Mouse (Mus musculus): Measurements from ENCODE around the gene Mif4gd.
A peak's percentile ranks its signal among the peaks of the same experiment; 100 is the strongest.

GRCm38 (mm10) chr11:115618001-115618400 lies 5.2 kb upstream of the Mif4gd start:
- TF ChIP-seq TCF12 (IDR thresholded peaks at IDR 0.05; ENCODE audit: low read depth, low read length): no peak
- no peak for TF ChIP-seq TBP (conservative IDR thresholded peaks at IDR 0.05; ENCODE audit: low read depth, low read length)
- 0 out of 2 replicates have a peak, but pooled peaks have one; percentile 11 for TF ChIP-seq POLR2A (IDR thresholded peaks at IDR 0.05; ENCODE audit: low read depth, low read length)
- no peak for TF ChIP-seq HCFC1 (IDR thresholded peaks at IDR 0.05; ENCODE audit: low read depth, low read length)
- no peak for TF ChIP-seq CTCF (conservative IDR thresholded peaks at IDR 0.05 in 1 of 2, IDR thresholded peaks at IDR 0.05 in 1 of 2; ENCODE audit: low read depth in 2 of 2, low read length in 2 of 2)
- TF ChIP-seq SIN3A (IDR thresholded peaks at IDR 0.05; ENCODE audit: low read length): no peak
- TF ChIP-seq UBTF (IDR thresholded peaks at IDR 0.05; ENCODE audit: low read depth, low read length): no peak
- TF ChIP-seq MEF2A (IDR thresholded peaks at IDR 0.05; ENCODE audit: borderline replicate concordance, low read depth, low read length): no peak
- no peak for TF ChIP-seq JUND (conservative IDR thresholded peaks at IDR 0.05; ENCODE audit: low read depth, low read length)
- TF ChIP-seq POLR2AphosphoS2 (IDR thresholded peaks at IDR 0.05; ENCODE audit: low read depth, low read length): no peak; the same call in 1 of the 2 replicates
- no peak for TF ChIP-seq SMC3 (IDR thresholded peaks at IDR 0.05; ENCODE audit: low read depth, low read length)

All from CH12.LX (cell line).